Mouse (Mus musculus): Measurements from ENCODE around the gene Pycard.

DNA sequence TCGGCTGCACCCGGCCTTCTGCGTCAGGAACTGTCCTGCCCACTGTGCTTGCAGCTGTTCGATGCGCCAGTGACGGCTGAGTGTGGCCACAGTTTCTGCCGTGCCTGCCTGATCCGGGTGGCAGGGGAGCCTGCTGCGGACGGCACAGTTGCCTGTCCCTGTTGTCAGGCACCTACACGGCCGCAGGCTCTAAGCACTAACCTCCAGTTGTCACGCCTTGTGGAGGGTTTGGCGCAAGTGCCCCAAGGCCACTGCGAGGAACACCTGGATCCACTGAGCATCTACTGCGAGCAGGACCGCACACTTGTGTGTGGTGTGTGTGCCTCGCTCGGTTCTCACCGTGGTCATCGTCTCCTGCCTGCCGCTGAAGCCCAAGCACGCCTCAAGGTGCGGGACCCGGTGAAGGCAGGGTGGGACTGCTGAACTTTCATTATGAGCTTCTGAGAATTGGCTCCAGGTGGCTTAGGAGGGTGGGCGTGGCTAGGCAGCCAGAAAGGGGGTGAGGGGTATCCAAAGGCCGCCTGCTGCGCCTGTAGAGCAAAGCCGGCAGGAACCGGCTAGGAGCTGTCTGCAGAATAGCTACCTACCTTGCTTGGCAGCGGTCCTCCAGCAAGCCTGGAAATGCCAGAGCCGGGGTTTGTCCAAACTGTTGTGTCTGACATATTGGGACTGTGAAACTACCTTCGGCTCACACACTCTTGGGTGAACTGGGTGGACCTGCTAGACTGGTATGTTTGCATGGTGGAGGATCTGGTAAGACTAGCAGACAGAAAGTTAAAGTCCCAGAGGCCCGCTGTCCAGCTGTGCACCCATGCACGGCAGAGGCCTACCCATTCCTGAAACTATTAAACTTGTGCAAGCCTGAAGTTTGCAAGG, 11.1 kb upstream of the Pycard start:
- no peak for TF ChIP-seq CTCF (IDR thresholded peaks at IDR 0.05)
- TF ChIP-seq POLR2A (IDR thresholded peaks at IDR 0.05; ENCODE audit: insufficient read depth, low read depth, low read length), result no peak; the same call in 1 of the 2 replicates
